Mouse (Mus musculus) heart, postnatal 0 days (tissue): ENCODE data around the gene Dtnbp1.

ENCODE experiments used
- CTCF ChIP-seq: IDR thresholded peaks from 2 replicates; pipeline ENCODE4 v1.5.1; 2016; ENCODE audit warnings: antibody characterized with exemption, control low read depth, low read depth
- EP300 ChIP-seq: IDR thresholded peaks from 2 replicates; pipeline ENCODE4 v1.6.1; 2016; ENCODE audit warnings: antibody characterized with exemption, low read depth

- no peak for TF ChIP-seq EP300
- peak; percentile 100 for TF ChIP-seq CTCF
Observed at GRCm38 (mm10) chr13:45030830-45031229, 28.9 kb upstream of the Dtnbp1 start.
